Comparison of ENCODE assay signal across 8 mouse cellular contexts in genomic region chr13:30966507-30966911, GRCm38 (mm10). TPM values are rescaled to one million over a fixed set of nuclear protein-coding genes. Genes with fewer than 3 reads are reported as not detected.
DNase-seq lines count a peak whose midpoint lies in the region; ATAC-seq and TF ChIP-seq lines count a peak whose summit lies in the region.

No protein-coding gene starts in this region.

- H3K4me2 ChIP-seq in heart, embryonic 11.5 days = peak overlapping the region; percentile 52
- peak overlapping the region; percentile 31 for H3K4me2 ChIP-seq in midbrain, embryonic 11.5 days

- no peaks in the 10 kb centered on the region for H3K36me3 ChIP-seq in heart, embryonic 11.5 days (ENCODE audit: control insufficient read depth, insufficient read depth, low read length)
- no peaks in the 10 kb centered on the region for H3K36me3 ChIP-seq in midbrain, embryonic 11.5 days (ENCODE audit: control insufficient read depth, insufficient read depth, low read length)

- H3K27ac ChIP-seq in heart, embryonic 11.5 days (ENCODE audit: low read depth, low read length) = no peak overlapping the region
- 0 out of 2 replicates have a peak overlapping the region, but pooled peaks have one; percentile 20 for H3K27ac ChIP-seq in midbrain, embryonic 11.5 days (ENCODE audit: low read depth, low read length)
- H3K27ac ChIP-seq in cerebellum, adult 2 months (ENCODE audit: insufficient read depth, low read length) = no peak overlapping the region

- H3K9me3 ChIP-seq in heart, embryonic 11.5 days (replicated peaks; ENCODE audit: control insufficient read depth, low read length) = no peaks in the 10 kb centered on the region
- no peaks in the 10 kb centered on the region for H3K9me3 ChIP-seq in midbrain, embryonic 11.5 days (ENCODE audit: control insufficient read depth, low read length)

- no peak for TF ChIP-seq CTCF in cerebellum, adult 2 months (IDR thresholded peaks at IDR 0.05; ENCODE audit: borderline replicate concordance, insufficient read depth, low read depth, low read length)

- H3K27me3 ChIP-seq in heart, embryonic 11.5 days (ENCODE audit: control insufficient read depth, insufficient read depth, low read length) = no peaks in the 10 kb centered on the region
- no peaks in the 10 kb centered on the region for H3K27me3 ChIP-seq in midbrain, embryonic 11.5 days (ENCODE audit: control insufficient read depth, insufficient read depth, low read length)
- no peaks in the 10 kb centered on the region for H3K27me3 ChIP-seq in cerebellum, adult 2 months (ENCODE audit: control insufficient read depth, insufficient read depth, low read length)

- no peak for TF ChIP-seq POLR2A in cerebellum, adult 2 months (IDR thresholded peaks at IDR 0.05; ENCODE audit: borderline replicate concordance, insufficient read depth, low read length)

- peaks cover 16% of the 10 kb centered on the region for H3K4me1 ChIP-seq in heart, embryonic 11.5 days (ENCODE audit: control insufficient read depth, insufficient read depth, low read length)
- peaks cover 10% of the 10 kb centered on the region for H3K4me1 ChIP-seq in midbrain, embryonic 11.5 days (ENCODE audit: control insufficient read depth, insufficient read depth, low read length)
- H3K4me1 ChIP-seq in cerebellum, adult 2 months (ENCODE audit: control insufficient read depth, insufficient read depth, low read length) = no peaks in the 10 kb centered on the region

- no peak overlapping the region for H3K4me3 ChIP-seq in heart, embryonic 11.5 days (ENCODE audit: low read depth, low read length)
- H3K4me3 ChIP-seq in midbrain, embryonic 11.5 days (ENCODE audit: low read depth, low read length) = no peak overlapping the region
- H3K4me3 ChIP-seq in cerebellum, adult 2 months (replicated peaks; ENCODE audit: insufficient read depth, low read depth, low read length) = no peak overlapping the region

- peak overlapping the region; percentile 34; the same call in 1 of the 2 replicates for H3K9ac ChIP-seq in heart, embryonic 11.5 days (ENCODE audit: low read depth, low read length)
- H3K9ac ChIP-seq in midbrain, embryonic 11.5 days (ENCODE audit: low read length) = no peak overlapping the region

- no peak for ATAC-seq in heart, embryonic 11.5 days (replicated peaks; ENCODE audit: insufficient number of reproducible peaks, low FRiP score, low TSS enrichment)
- ATAC-seq in midbrain, embryonic 11.5 days (ENCODE audit: low FRiP score) = peak; percentile 73; the same call in 1 of the 2 replicates

- DNase-seq in heart, postnatal 36 days = no peak
- peak; percentile 34 for DNase-seq in ZHBTc4 (ENCODE audit: low read depth, low spot score)
- DNase-seq in forelimb bud, embryonic 11.5 days (ENCODE audit: low read depth, low spot score) = peak; percentile 57
- peak; percentile 93 for DNase-seq in midbrain, embryonic 11.5 days (ENCODE audit: low spot score, missing footprints)
- DNase-seq in left cerebral cortex, adult 11 months (ENCODE audit: low spot score) = no peak
- no peak for DNase-seq in cerebellum, adult 2 months
- DNase-seq in cerebellum, adult 9-11 months = no peak

- 19% methylated on average over 10 of the region's 10 CpGs for WGBS in heart, embryonic 11.5 days (ENCODE audit: insufficient replicate concordance)
- WGBS in midbrain, embryonic 11.5 days = 12% methylated on average over 10 of the region's 10 CpGs
- 34% methylated on average over 10 of the region's 10 CpGs for WGBS in cerebellum, adult 2 months

- intact Hi-C loops in heart, postnatal 36 days (cut with DNase I) = no loop called here

RNA-seq across cellular contexts. Expression of gene Exoc2, which starts 7.4 kb away (rescaled TPM):
- 25.8 and 27.0 TPM in 2 replicates for polyA plus RNA-seq in heart, embryonic 11.5 days (2014; fragmentation: Nextera tagmentation; extraction: Ambion mirVana)
- 10 to 100 TPM; 14.4 to 16.5 TPM for total RNA-seq in heart, postnatal 36 days (2021)
- 41.3 and 49.9 TPM in 2 replicates for polyA plus RNA-seq in midbrain, embryonic 11.5 days (2014; fragmentation: Nextera tagmentation; extraction: Ambion mirVana)
- polyA plus RNA-seq in cerebellum, adult 2 months (2012; rRNA removed) = 26.3 and 26.5 TPM in 2 replicates

RNA-seq across cellular contexts. Expression of gene Gm5447, which starts 7.5 kb away (rescaled TPM):
- not detected in 2 replicates for polyA plus RNA-seq in heart, embryonic 11.5 days (2014; fragmentation: Nextera tagmentation; extraction: Ambion mirVana)
- not detected for total RNA-seq in heart, postnatal 36 days (2021)
- not detected in 2 replicates for polyA plus RNA-seq in midbrain, embryonic 11.5 days (2014; fragmentation: Nextera tagmentation; extraction: Ambion mirVana)
- polyA plus RNA-seq in cerebellum, adult 2 months (2012; rRNA removed) = 0.21 TPM in 1 of 2 replicates, not detected in the other

RNA-seq across cellular contexts. Expression of gene Hus1b, which starts 18.9 kb away (rescaled TPM):
- polyA plus RNA-seq in heart, embryonic 11.5 days (2014; fragmentation: Nextera tagmentation; extraction: Ambion mirVana) = not detected in 2 replicates
- under 1 TPM in 1 of 2 experiments, not detected in 1; 0.25 TPM for total RNA-seq in heart, postnatal 36 days (2021)
- polyA plus RNA-seq in midbrain, embryonic 11.5 days (2014; fragmentation: Nextera tagmentation; extraction: Ambion mirVana) = 0.14 TPM in 1 of 2 replicates, not detected in the other
- polyA plus RNA-seq in cerebellum, adult 2 months (2012; rRNA removed) = 0.26 and 0.27 TPM in 2 replicates

Comparison
In these comparisons a context has a peak if more than half of its experiments do, and no peak if none do; other contexts are left out.
1. DNase-seq: peak in ZHBTc4 (single experiment), forelimb bud, embryonic 11.5 days (single experiment) and midbrain, embryonic 11.5 days (single experiment); none in heart, postnatal 36 days (0 of 2), left cerebral cortex, adult 11 months (single experiment), cerebellum, adult 2 months (0 of 2) and cerebellum, adult 9-11 months (single experiment).